Mouse (Mus musculus) bone marrow macrophage, adult 2 months (primary cell): ENCODE measurements around the gene Klhl40.

Experiments used
- CTCF ChIP-seq: IDR thresholded peaks from 2 replicates; pipeline ENCODE4 v1.5.1; 2012; ENCODE audit warnings: low read depth, mild to moderate bottlenecking, low read length, moderate library complexity
- POLR2A ChIP-seq: IDR thresholded peaks from 2 replicates; pipeline ENCODE4 v1.6.1; 2012; ENCODE audit warnings: mild to moderate bottlenecking, low read depth, low read length, borderline replicate concordance

DNA sequence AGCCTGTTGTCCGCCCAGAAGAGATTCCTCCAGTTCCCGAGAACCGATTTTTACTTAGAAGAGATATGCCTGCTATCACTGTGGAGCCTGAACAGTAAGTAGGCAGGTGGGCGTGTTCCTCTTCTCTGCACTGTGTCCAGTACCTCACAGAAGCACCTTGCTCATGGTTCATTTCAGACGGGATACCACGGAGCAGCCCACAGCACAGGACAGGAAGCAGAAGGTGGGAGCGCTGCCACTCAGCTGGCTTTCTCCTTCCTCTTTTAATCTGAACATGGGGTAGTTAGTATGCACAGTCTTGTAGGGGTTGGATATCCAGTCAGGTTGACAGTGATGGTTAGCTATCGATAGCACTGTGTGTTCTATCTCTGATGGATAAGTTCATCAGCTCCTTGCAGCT lies 33.4 kb upstream of the Klhl40 start:
- TF ChIP-seq POLR2A (no peak), CTCF (no peak)
